Mouse (Mus musculus): ENCODE results near the gene Fbxw4. TPM values are rescaled to one million over a fixed set of nuclear protein-coding genes. Genes with fewer than 3 reads are reported as not detected.
A peak's percentile ranks its signal among the peaks of the same experiment; 100 is the strongest.
"Not testable (repeated sequence)": the region's sequence is repeated elsewhere in the genome, so short reads cannot be mapped to it uniquely, and the experiment has no call there.

Fbxw4 gene
- polyA plus RNA-seq, 1 experiment from 2014 or later, result 2.8 TPM

- H3K27ac ChIP-seq (ENCODE audit: low read length), result peak overlapping the region; percentile 94
- H3K4me2 ChIP-seq (ENCODE audit: low read depth, low read length), result peak overlapping the region; percentile 76
- no peak for ATAC-seq (ENCODE audit: insufficient read depth, low FRiP score)
- no peaks in the 10 kb centered on the region for H3K36me3 ChIP-seq (ENCODE audit: control insufficient read depth, insufficient read depth, low read length)
- H3K4me1 ChIP-seq (ENCODE audit: control insufficient read depth, insufficient read depth, low read length), result peaks cover 20% of the 10 kb centered on the region
- no peaks in the 10 kb centered on the region for H3K27me3 ChIP-seq (ENCODE audit: control insufficient read depth, insufficient read depth, low read length)
- WGBS, result 65% methylated on average over 10 of the region's 10 CpGs
- peak overlapping the region; percentile 74 for H3K4me3 ChIP-seq (replicated peaks; ENCODE audit: low read length)
- peak overlapping the region; percentile 99 for H3K9ac ChIP-seq (ENCODE audit: low read length)
- H3K9me3 ChIP-seq (replicated peaks; ENCODE audit: control insufficient read depth, low read length), result no peaks in the 10 kb centered on the region
Observed at GRCm38 (mm10) chr19:45658556-45659268, 1.4 kb downstream of the Fbxw4 start.

DNA sequence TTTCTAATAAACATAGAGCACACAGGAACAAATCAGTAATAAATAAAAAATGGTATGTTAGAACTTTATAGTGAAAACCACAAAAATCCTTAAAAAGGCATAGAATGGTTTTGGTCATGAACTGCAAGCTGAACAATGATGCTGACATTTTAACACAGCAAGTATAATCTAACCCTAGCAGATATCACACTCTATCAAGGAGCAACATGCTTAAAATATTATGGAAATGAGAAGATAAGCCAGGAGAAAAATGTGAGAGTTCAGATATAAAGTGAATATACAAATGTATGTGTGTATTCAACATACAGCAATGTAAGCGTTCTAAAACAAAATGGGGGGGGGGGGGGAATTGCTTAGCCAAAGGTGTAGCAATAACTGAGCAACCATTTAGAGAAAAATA lies 2.3 kb downstream of the Fbxw4 start:
- H3K9ac ChIP-seq (ENCODE audit: low read length), result no peak overlapping the region
- ATAC-seq (ENCODE audit: insufficient read depth, low FRiP score), result no peak
- H3K27me3 ChIP-seq (ENCODE audit: control insufficient read depth, insufficient read depth, low read length), result no peaks in the 10 kb centered on the region
- no peaks in the 10 kb centered on the region for H3K9me3 ChIP-seq (replicated peaks; ENCODE audit: control insufficient read depth, low read length)
- H3K36me3 ChIP-seq (ENCODE audit: control insufficient read depth, insufficient read depth, low read length), result no peaks in the 10 kb centered on the region
- H3K4me1 ChIP-seq (ENCODE audit: control insufficient read depth, insufficient read depth, low read length), result peaks cover 23% of the 10 kb centered on the region
- no peak overlapping the region for H3K27ac ChIP-seq (ENCODE audit: low read length)
- 84% methylated on average over 1 of the region's 1 CpGs for WGBS
- H3K4me3 ChIP-seq (replicated peaks; ENCODE audit: low read length), result no peak overlapping the region
- H3K4me2 ChIP-seq (ENCODE audit: low read depth, low read length), result no peak overlapping the region

DNA sequence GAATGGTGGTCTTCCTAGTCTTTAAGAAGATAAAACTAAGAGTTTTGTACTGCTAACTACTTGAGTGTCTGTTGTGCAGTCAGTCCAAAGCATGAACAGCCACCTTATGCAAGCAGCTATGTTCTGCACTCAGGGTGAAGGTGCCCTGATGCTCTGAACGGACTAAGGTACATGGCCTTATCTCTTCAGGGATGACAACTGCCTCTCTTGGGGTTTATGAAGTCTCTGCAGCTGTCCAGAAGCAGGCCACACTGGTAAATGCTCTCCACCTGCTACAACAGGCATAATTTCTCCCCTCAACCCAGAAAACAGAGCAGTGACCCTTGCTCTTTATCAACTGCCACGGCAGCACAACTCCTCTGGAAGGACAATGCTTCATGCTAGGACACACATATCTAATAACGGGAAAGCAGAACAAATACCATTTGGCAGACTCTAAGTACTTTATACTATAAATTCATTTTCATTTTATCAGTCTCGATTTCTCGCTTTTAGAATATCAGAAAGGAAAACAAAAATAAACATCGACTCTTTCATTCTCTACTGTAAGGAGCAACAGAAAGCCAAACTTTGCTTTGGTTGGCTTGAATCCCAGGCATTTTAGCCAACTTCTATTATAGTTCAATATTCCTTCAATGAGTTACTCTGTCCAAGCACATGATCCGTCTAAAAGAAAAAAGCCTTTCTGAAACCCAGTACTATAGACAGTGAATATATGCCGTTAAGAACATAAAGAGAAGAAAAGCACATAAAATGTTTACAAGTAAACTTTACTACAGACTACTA lies 3.1 kb downstream of the Fbxw4 start:
- Histone ChIP-seq H3K27ac (ENCODE audit: low read length) (no peak overlapping the region), H3K4me3 (replicated peaks; ENCODE audit: low read length) (no peak overlapping the region), H3K4me1 (ENCODE audit: control insufficient read depth, insufficient read depth, low read length) (peaks cover 30% of the 10 kb centered on the region), H3K36me3 (ENCODE audit: control insufficient read depth, insufficient read depth, low read length) (no peaks in the 10 kb centered on the region), H3K9me3 (replicated peaks; ENCODE audit: control insufficient read depth, low read length) (no peaks in the 10 kb centered on the region), H3K27me3 (ENCODE audit: control insufficient read depth, insufficient read depth, low read length) (no peaks in the 10 kb centered on the region), H3K4me2 (ENCODE audit: low read depth, low read length) (no peak overlapping the region), H3K9ac (ENCODE audit: low read length) (no peak overlapping the region)
- no peak for ATAC-seq (ENCODE audit: insufficient read depth, low FRiP score)
- WGBS, result 57% methylated on average over 8 of the region's 8 CpGs

DNA sequence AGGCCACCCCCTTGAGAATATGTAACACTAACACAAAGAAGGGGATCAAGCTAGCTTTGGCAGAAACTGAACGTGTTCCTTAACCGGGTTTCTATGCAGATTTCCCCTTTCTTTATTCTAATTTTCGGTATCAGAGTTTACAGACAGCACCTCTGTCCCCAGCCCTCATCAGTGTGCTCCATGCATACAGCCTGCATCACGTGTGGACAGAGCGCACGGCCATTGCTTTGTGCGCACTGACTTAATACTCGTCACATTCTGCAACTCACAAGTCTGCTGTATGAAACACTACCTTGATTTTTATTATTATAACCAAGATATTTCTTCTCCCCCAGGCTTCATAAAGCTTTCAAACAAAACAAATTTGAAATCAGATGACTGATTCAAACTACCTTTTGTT lies 4.2 kb downstream of the Fbxw4 start:
- Histone ChIP-seq H3K9ac (ENCODE audit: low read length) (no peak overlapping the region), H3K4me3 (replicated peaks; ENCODE audit: low read length) (no peak overlapping the region), H3K4me1 (ENCODE audit: control insufficient read depth, insufficient read depth, low read length) (peaks cover 33% of the 10 kb centered on the region), H3K27me3 (ENCODE audit: control insufficient read depth, insufficient read depth, low read length) (no peaks in the 10 kb centered on the region), H3K27ac (ENCODE audit: low read length) (no peak overlapping the region), H3K36me3 (ENCODE audit: control insufficient read depth, insufficient read depth, low read length) (no peaks in the 10 kb centered on the region), H3K9me3 (replicated peaks; ENCODE audit: control insufficient read depth, low read length) (no peaks in the 10 kb centered on the region), H3K4me2 (ENCODE audit: low read depth, low read length) (no peak overlapping the region; the same call in 1 of the 2 replicates)
- WGBS, result 64% methylated on average over 8 of the region's 8 CpGs
- no peak for ATAC-seq (ENCODE audit: insufficient read depth, low FRiP score)

- H3K4me1 ChIP-seq (ENCODE audit: control insufficient read depth, insufficient read depth, low read length), result peaks cover 29% of the 10 kb centered on the region
Observed at GRCm38 (mm10) chr19:45653986-45654385, 6.1 kb downstream of the Fbxw4 start.

GRCm38 (mm10) chr19:45652286-45652988 lies 7.7 kb downstream of the Fbxw4 start:
- H3K4me3 ChIP-seq (replicated peaks; ENCODE audit: low read length), result no peak overlapping the region
- H3K27ac ChIP-seq (ENCODE audit: low read length), result peak overlapping the region; percentile 25; the same call in 1 of the 2 replicates
- no peaks in the 10 kb centered on the region for H3K27me3 ChIP-seq (ENCODE audit: control insufficient read depth, insufficient read depth, low read length)
- 0 out of 2 replicates have a peak overlapping the region, but pooled peaks have one; percentile 17 for H3K9ac ChIP-seq (ENCODE audit: low read length)
- no peaks in the 10 kb centered on the region for H3K36me3 ChIP-seq (ENCODE audit: control insufficient read depth, insufficient read depth, low read length)
- peak overlapping the region; percentile 16; the same call in 1 of the 2 replicates for H3K4me2 ChIP-seq (ENCODE audit: low read depth, low read length)
- peaks cover 25% of the 10 kb centered on the region for H3K4me1 ChIP-seq (ENCODE audit: control insufficient read depth, insufficient read depth, low read length)
- no peak for ATAC-seq (ENCODE audit: insufficient read depth, low FRiP score)
- no peaks in the 10 kb centered on the region for H3K9me3 ChIP-seq (replicated peaks; ENCODE audit: control insufficient read depth, low read length)
- 43% methylated on average over 15 of the region's 15 CpGs for WGBS

More at GRCm38 (mm10) chr19:45653986-45654385, 6.1 kb downstream of the Fbxw4 start:
- Histone ChIP-seq H3K4me2 (ENCODE audit: low read depth, low read length) (no peak overlapping the region), H3K36me3 (ENCODE audit: control insufficient read depth, insufficient read depth, low read length) (no peaks in the 10 kb centered on the region), H3K27ac (ENCODE audit: low read length) (no peak overlapping the region), H3K27me3 (ENCODE audit: control insufficient read depth, insufficient read depth, low read length) (no peaks in the 10 kb centered on the region), H3K9ac (ENCODE audit: low read length) (no peak overlapping the region), H3K9me3 (replicated peaks; ENCODE audit: control insufficient read depth, low read length) (no peaks in the 10 kb centered on the region), H3K4me3 (replicated peaks; ENCODE audit: low read length) (no peak overlapping the region)
- WGBS, result 82% methylated on average over 6 of the region's 6 CpGs
- no peak for ATAC-seq (ENCODE audit: insufficient read depth, low FRiP score)

DNA sequence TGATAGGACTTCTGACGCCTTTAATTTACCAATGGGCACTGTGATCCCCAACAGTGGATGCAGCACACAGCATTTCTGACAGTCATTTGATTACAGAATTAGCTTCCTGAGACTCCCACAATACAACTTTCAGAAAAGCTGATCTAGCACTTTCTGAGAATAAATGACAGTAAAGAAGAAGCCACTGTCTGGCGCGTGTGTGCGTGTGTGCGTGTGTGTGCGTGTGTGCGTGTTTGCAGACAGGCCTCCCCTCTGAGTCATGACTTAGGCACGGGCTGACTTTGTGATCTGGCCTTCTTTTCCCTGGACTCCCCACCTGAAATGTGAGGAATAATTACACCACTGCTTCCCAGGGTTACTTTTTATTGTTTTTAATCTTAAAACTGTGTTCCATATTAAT lies 8.6 kb downstream of the Fbxw4 start:
- Histone ChIP-seq H3K27ac (ENCODE audit: low read length) (no peak overlapping the region), H3K9ac (ENCODE audit: low read length) (no peak overlapping the region), H3K4me1 (ENCODE audit: control insufficient read depth, insufficient read depth, low read length) (peaks cover 21% of the 10 kb centered on the region), H3K4me2 (ENCODE audit: low read depth, low read length) (no peak overlapping the region), H3K4me3 (replicated peaks; ENCODE audit: low read length) (no peak overlapping the region), H3K36me3 (ENCODE audit: control insufficient read depth, insufficient read depth, low read length) (no peaks in the 10 kb centered on the region), H3K9me3 (replicated peaks; ENCODE audit: control insufficient read depth, low read length) (no peaks in the 10 kb centered on the region), H3K27me3 (ENCODE audit: control insufficient read depth, insufficient read depth, low read length) (no peaks in the 10 kb centered on the region)
- no peak for ATAC-seq (ENCODE audit: insufficient read depth, low FRiP score)
- WGBS, result 69% methylated on average over 8 of the region's 8 CpGs

- H3K9ac ChIP-seq (ENCODE audit: low read length), result no peak overlapping the region
- H3K36me3 ChIP-seq (ENCODE audit: control insufficient read depth, insufficient read depth, low read length), result no peaks in the 10 kb centered on the region
- WGBS, result 85% methylated on average over 4 of the region's 4 CpGs
- H3K4me2 ChIP-seq (ENCODE audit: low read depth, low read length), result no peak overlapping the region
- H3K9me3 ChIP-seq (replicated peaks; ENCODE audit: control insufficient read depth, low read length), result no peaks in the 10 kb centered on the region
- H3K4me1 ChIP-seq (ENCODE audit: control insufficient read depth, insufficient read depth, low read length), result peaks cover 14% of the 10 kb centered on the region
- H3K27ac ChIP-seq (ENCODE audit: low read length), result no peak overlapping the region
- no peak overlapping the region for H3K4me3 ChIP-seq (replicated peaks; ENCODE audit: low read length)
- H3K27me3 ChIP-seq (ENCODE audit: control insufficient read depth, insufficient read depth, low read length), result no peaks in the 10 kb centered on the region
- no peak for ATAC-seq (ENCODE audit: insufficient read depth, low FRiP score)
Observed at GRCm38 (mm10) chr19:45649776-45650175, 10.3 kb downstream of the Fbxw4 start.

- H3K36me3 ChIP-seq (ENCODE audit: control insufficient read depth, insufficient read depth, low read length); H3K9me3 ChIP-seq (replicated peaks; ENCODE audit: control insufficient read depth, low read length); H3K4me3 ChIP-seq (replicated peaks; ENCODE audit: low read length); H3K9ac ChIP-seq (ENCODE audit: low read length); H3K4me2 ChIP-seq (ENCODE audit: low read depth, low read length); H3K27me3 ChIP-seq (ENCODE audit: control insufficient read depth, insufficient read depth, low read length); H3K27ac ChIP-seq (ENCODE audit: low read length): not testable (repeated sequence)
- ATAC-seq (ENCODE audit: insufficient read depth, low FRiP score), result peak; percentile 68; the same call in 1 of the 2 replicates
- 94% methylated on average over 6 of the region's 6 CpGs for WGBS
- H3K4me1 ChIP-seq (ENCODE audit: control insufficient read depth, insufficient read depth, low read length), result peaks cover 14% of the 10 kb centered on the region
Observed at GRCm38 (mm10) chr19:45648469-45648868, 11.6 kb downstream of the Fbxw4 start.

Measured in stomach, embryonic 16.5 days (tissue).